Mouse (Mus musculus) neural tube, embryonic 11.5 days (tissue): ENCODE results near the gene Gpr83. TPM values are rescaled to one million over a fixed set of nuclear protein-coding genes. Genes with fewer than 3 reads are reported as not detected.
A peak's percentile ranks its signal among the peaks of the same experiment; 100 is the strongest.

Experiments
- ATAC-seq: fragments of 200-750 bp; cut with Nextera tagmentation; 2 replicates; pipeline ENCODE4 v1.8.0; 2017; ENCODE audit warnings: moderate number of reproducible peaks, mild to moderate bottlenecking, moderate TSS enrichment, moderate library complexity; ENCODE audit not compliant: insufficient read depth, low FRiP score, low TSS enrichment
- DNase-seq: peaks from one replicate; pipeline ENCODE4 v3.0.0-alpha.2; 2015; ENCODE audit warnings: low spot score
- H3K27ac ChIP-seq: fragments of 300-500 bp; sonication (generic); 2 replicates; pipeline ENCODE4 v1.5.1; 2014; ENCODE audit warnings: low read depth, mild to moderate bottlenecking, low read length
- H3K27me3 ChIP-seq: fragments of 300-500 bp; sonication (generic); 2 replicates; pipeline ENCODE4 v1.6.1; 2014; ENCODE audit warnings: mild to moderate bottlenecking, low read length, mixed read lengths; ENCODE audit not compliant: control insufficient read depth, insufficient read depth
- H3K36me3 ChIP-seq: fragments of 300-500 bp; sonication (generic); 2 replicates; pipeline ENCODE4 v1.6.1; 2014; ENCODE audit warnings: mild to moderate bottlenecking, low read length, moderate library complexity, mixed read lengths; ENCODE audit not compliant: control insufficient read depth, insufficient read depth
- H3K4me1 ChIP-seq: fragments of 300-500 bp; sonication (generic); 2 replicates; pipeline ENCODE4 v1.6.1; 2014; ENCODE audit warnings: low read length, mixed read lengths; ENCODE audit not compliant: control insufficient read depth, insufficient read depth
- H3K4me2 ChIP-seq: fragments of 300-500 bp; sonication (generic); 2 replicates; pipeline ENCODE4 v1.6.1; 2014; ENCODE audit warnings: low read depth, mild to moderate bottlenecking, moderate library complexity
- H3K4me3 ChIP-seq: fragments of 300-500 bp; sonication (generic); 2 replicates; pipeline ENCODE4 v1.5.1; 2014; ENCODE audit warnings: low read depth, low read length
- H3K9ac ChIP-seq: fragments of 300-500 bp; sonication (generic); 2 replicates; pipeline ENCODE4 v1.6.1; 2014; ENCODE audit warnings: mild to moderate bottlenecking, low read length
- H3K9me3 ChIP-seq: fragments of 300-500 bp; sonication (generic); 2 replicates; pipeline ENCODE4 v1.6.1; 2016; ENCODE audit warnings: low read length; ENCODE audit not compliant: control insufficient read depth
- WGBS: fragments of 180-500 bp; shearing (Covaris S2); extraction: QIAGEN DNeasy Blood & Tissue Kit; methylation state at CpG from one replicate; pipeline ENCODE4 v1.1.7; 2014; 5-methylcytosine and 5-hydroxymethylcytosine counted together
- polyA plus RNA-seq: library from polyadenylated mRNA; unstranded; fragments of >200 nt; fragmentation: Nextera tagmentation; extraction: Ambion mirVana; gene quantifications from 2 replicates; pipeline ENCODE4 v1.2.1, GENCODE M21; 2014

Gpr83 gene
- polyA plus RNA-seq, 1 experiment from 2014 or later: 0.58 TPM

- no peak overlapping the region for H3K4me3 ChIP-seq
- H3K4me1 ChIP-seq: no peaks in the 10 kb centered on the region
- 78% methylated on average over 9 of the region's 9 CpGs for WGBS
- ATAC-seq (no peak), DNase-seq (no peak)
- no peaks in the 10 kb centered on the region for H3K9me3 ChIP-seq
- no peaks in the 10 kb centered on the region for H3K36me3 ChIP-seq
- H3K4me2 ChIP-seq: no peak overlapping the region
- H3K27me3 ChIP-seq: no peaks in the 10 kb centered on the region
- H3K9ac ChIP-seq: no peak overlapping the region
- no peak overlapping the region for H3K27ac ChIP-seq
These were observed 33.4 kb downstream of the Gpr83 start for GRCm38 (mm10) chr9:14893388-14893787.

DNA sequence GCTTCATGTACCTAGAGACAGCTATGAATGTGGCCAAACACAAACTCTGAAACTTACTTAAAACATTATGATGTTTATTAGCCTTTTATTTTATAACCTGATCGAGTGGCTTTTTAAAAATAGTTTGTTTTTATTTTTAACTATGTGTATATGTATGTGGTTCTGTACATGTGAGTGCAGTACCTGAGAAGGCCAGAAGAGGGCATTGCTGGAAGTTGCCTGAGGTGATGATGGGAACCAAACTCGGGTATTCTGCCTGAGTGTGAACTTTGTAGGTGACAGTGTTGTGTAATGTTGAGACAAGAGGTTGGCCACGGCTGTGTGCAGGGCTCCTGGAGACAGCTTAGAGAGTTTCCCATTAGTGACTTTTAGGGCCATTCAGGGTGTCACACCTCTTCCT lies 34.6 kb downstream of the Gpr83 start:
- H3K36me3 ChIP-seq: no peaks in the 10 kb centered on the region
- no peak overlapping the region for H3K9ac ChIP-seq
- no peak overlapping the region for H3K4me3 ChIP-seq
- 83% methylated on average over 3 of the region's 3 CpGs for WGBS
- no peaks in the 10 kb centered on the region for H3K9me3 ChIP-seq
- no peaks in the 10 kb centered on the region for H3K27me3 ChIP-seq
- H3K27ac ChIP-seq: no peak overlapping the region
- no peak overlapping the region for H3K4me2 ChIP-seq
- no peak for ATAC-seq
- no peaks in the 10 kb centered on the region for H3K4me1 ChIP-seq
- DNase-seq: no peak

GRCm38 (mm10) chr9:14895237-14895835 lies 35.3 kb downstream of the Gpr83 start:
- no peak overlapping the region for H3K9ac ChIP-seq
- H3K27me3 ChIP-seq: no peaks in the 10 kb centered on the region
- H3K9me3 ChIP-seq: no peaks in the 10 kb centered on the region
- H3K36me3 ChIP-seq: no peaks in the 10 kb centered on the region
- H3K4me1 ChIP-seq: no peaks in the 10 kb centered on the region
- WGBS: 70% methylated on average over 7 of the region's 7 CpGs
- ATAC-seq (no peak), DNase-seq (no peak)
- H3K4me3 ChIP-seq: no peak overlapping the region
- H3K27ac ChIP-seq: no peak overlapping the region
- no peak overlapping the region for H3K4me2 ChIP-seq

- no peak overlapping the region for H3K27ac ChIP-seq
- DNase-seq (no peak), ATAC-seq (no peak)
- WGBS: 89% methylated on average over 3 of the region's 3 CpGs
- H3K9ac ChIP-seq: no peak overlapping the region
- no peaks in the 10 kb centered on the region for H3K36me3 ChIP-seq
- no peaks in the 10 kb centered on the region for H3K27me3 ChIP-seq
- no peaks in the 10 kb centered on the region for H3K4me1 ChIP-seq
- H3K4me2 ChIP-seq: no peak overlapping the region
- no peak overlapping the region for H3K4me3 ChIP-seq
- H3K9me3 ChIP-seq: no peaks in the 10 kb centered on the region
These were observed 37.1 kb downstream of the Gpr83 start for GRCm38 (mm10) chr9:14897102-14897501.

- H3K27ac ChIP-seq: no peak overlapping the region
- H3K4me2 ChIP-seq: no peak overlapping the region
These were observed 41.7 kb downstream of the Gpr83 start for GRCm38 (mm10) chr9:14901757-14902156.

DNA sequence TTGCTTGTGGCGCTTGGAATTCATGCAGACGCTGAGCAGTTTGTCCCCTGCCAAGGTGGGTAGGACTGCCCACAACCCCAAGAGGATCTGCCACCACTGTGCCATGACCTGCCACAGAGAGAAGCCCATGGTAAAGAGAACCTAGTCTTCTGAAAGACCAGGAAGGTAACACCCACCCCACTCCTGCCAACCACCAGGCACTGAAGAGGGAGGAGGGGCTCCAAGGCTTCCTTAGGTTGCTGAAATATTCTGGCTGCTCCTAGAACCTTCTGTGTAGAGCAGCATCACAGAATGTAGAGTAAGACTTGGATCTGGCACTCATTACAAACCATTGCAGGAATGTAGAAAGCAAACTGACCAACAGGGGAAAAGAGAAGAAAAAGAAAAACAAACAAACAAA lies 42.4 kb downstream of the Gpr83 start:
- Histone ChIP-seq H3K27ac (no peak overlapping the region), H3K9me3 (no peaks in the 10 kb centered on the region), H3K4me1 (no peaks in the 10 kb centered on the region; the same call in 1 of the 2 replicates), H3K27me3 (no peaks in the 10 kb centered on the region), H3K36me3 (no peaks in the 10 kb centered on the region), H3K4me3 (no peak overlapping the region), H3K4me2 (no peak overlapping the region), H3K9ac (no peak overlapping the region)
- WGBS: 96% methylated on average over 2 of the region's 2 CpGs
- ATAC-seq (no peak), DNase-seq (no peak)

More at GRCm38 (mm10) chr9:14901757-14902156, 41.7 kb downstream of the Gpr83 start:
- no peak for DNase-seq
- no peak overlapping the region for H3K9ac ChIP-seq
- no peaks in the 10 kb centered on the region for H3K36me3 ChIP-seq
- no peak overlapping the region for H3K4me3 ChIP-seq
- H3K4me1 ChIP-seq: no peaks in the 10 kb centered on the region; the same call in 1 of the 2 replicates
- ATAC-seq: no peak
- WGBS: 71% methylated on average over 7 of the region's 7 CpGs
- H3K27me3 ChIP-seq: no peaks in the 10 kb centered on the region
- H3K9me3 ChIP-seq: no peaks in the 10 kb centered on the region

DNA sequence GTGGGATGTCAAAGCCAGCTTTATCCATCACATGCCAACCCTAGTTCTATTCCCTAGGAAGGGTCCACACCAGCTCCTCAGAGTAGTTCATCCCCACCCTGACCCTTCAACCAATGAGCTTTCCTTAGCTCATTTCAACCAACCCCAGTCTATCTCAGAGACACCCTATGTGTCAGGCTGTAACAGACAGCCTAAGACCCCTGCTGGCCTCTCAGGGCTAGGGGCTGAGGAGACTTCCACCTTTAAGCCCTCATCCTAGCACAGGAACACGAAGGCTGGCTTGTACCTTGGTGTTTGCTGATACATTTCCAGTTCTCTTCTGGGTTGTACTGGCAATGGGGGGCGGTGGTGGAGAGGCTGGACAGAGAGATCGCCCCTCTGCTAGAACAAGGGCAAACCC lies 43.0 kb downstream of the Gpr83 start:
- 85% methylated on average over 3 of the region's 3 CpGs for WGBS
- no peaks in the 10 kb centered on the region; the same call in 1 of the 2 replicates for H3K4me1 ChIP-seq
- H3K4me3 ChIP-seq: no peak overlapping the region
- DNase-seq: no peak
- no peaks in the 10 kb centered on the region for H3K9me3 ChIP-seq
- H3K27me3 ChIP-seq: no peaks in the 10 kb centered on the region
- no peaks in the 10 kb centered on the region for H3K36me3 ChIP-seq
- no peak for ATAC-seq
- no peak overlapping the region for H3K27ac ChIP-seq
- no peak overlapping the region for H3K9ac ChIP-seq
- no peak overlapping the region for H3K4me2 ChIP-seq

DNA sequence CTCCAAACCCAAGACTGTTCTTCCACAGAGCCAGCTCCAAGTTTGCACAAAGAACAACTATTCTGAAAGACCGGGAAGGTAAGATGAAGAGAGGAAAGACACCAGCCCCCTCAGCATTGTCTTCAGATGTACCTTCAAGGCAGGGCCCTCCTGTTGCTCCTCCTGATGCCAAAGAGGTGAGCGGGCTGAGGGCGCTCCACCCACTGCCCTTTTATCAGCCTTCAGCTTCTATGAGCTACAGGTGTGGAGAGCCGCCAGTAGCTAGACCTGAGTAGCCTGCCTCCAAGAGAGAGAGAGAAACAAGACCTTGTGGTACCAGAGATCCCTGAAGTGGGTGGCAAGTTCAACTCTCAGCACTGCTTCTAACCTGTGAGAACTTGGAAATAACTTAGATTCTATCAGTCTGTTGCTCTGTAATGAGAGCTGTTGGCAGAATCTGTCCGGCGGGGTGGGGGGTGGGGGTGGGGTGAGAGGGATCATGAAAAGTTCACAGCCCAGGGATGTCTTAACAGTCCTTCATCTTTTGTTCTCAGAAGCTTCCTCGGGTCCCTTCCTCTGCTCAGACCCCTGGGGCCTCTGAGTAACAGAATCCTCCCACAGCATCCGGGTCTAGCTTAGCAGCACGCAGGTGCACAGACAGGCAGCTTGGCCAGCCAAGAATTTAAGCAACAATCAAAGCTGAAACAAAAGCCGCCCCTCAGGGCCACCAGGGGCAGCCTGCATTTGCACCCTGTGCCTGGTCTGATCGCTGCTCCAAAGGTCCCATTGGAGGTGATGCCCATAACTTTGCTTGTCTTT lies 43.8 kb downstream of the Gpr83 start, which contains the start of gene Izumo1r:
Izumo1r (minus strand) TSS at position 369 of the 798 bp plus-strand sequence.
- no peak within 1 kb of the TSS for H3K4me2 ChIP-seq
- no peak for DNase-seq
- no peaks in the 10 kb centered on the region for H3K9me3 ChIP-seq
- 0 out of 2 replicates have a peak, but pooled peaks have one; percentile 31 for ATAC-seq
- H3K27ac ChIP-seq: no peak within 1 kb of the TSS
- no peaks in the 10 kb centered on the region; the same call in 1 of the 2 replicates for H3K4me1 ChIP-seq
- H3K9ac ChIP-seq: no peak within 1 kb of the TSS
- WGBS: 34% methylated on average over 11 of the region's 11 CpGs
- H3K36me3 ChIP-seq: no peaks in the 10 kb centered on the region
- no peak within 1 kb of the TSS for H3K4me3 ChIP-seq
- no peaks in the 10 kb centered on the region for H3K27me3 ChIP-seq
